Comparison of ENCODE assay signal across 8 mouse cellular contexts in genomic region chr6:51269617-51270016, GRCm38 (mm10).
DNase-seq lines count a peak whose midpoint lies in the region; ATAC-seq lines count a peak whose summit lies in the region.

No protein-coding gene starts in this region.

- no peaks in the 10 kb centered on the region for H3K9me3 ChIP-seq in erythroblast, embryonic 14.5 days (ENCODE audit: control insufficient read depth, low read length)
- H3K9me3 ChIP-seq in heart, embryonic 12.5 days (replicated peaks) = no peaks in the 10 kb centered on the region
- H3K9me3 ChIP-seq in liver, embryonic 13.5 days (replicated peaks) = no peaks in the 10 kb centered on the region

- 18% methylated on average over 10 of the region's 10 CpGs for WGBS in heart, embryonic 12.5 days
- 22% methylated on average over 10 of the region's 10 CpGs for WGBS in liver, embryonic 13.5 days (ENCODE audit: insufficient replicate concordance)

- peak overlapping the region; percentile 76 for H3K4me3 ChIP-seq in erythroblast, embryonic 14.5 days (replicated peaks)
- peak overlapping the region; percentile 72 for H3K4me3 ChIP-seq in heart, embryonic 12.5 days
- peak overlapping the region; percentile 79 for H3K4me3 ChIP-seq in liver, embryonic 13.5 days (replicated peaks)

- no peaks in the 10 kb centered on the region for H3K36me3 ChIP-seq in erythroblast, embryonic 14.5 days (ENCODE audit: control insufficient read depth)
- H3K36me3 ChIP-seq in heart, embryonic 12.5 days = no peaks in the 10 kb centered on the region
- no peaks in the 10 kb centered on the region for H3K36me3 ChIP-seq in liver, embryonic 13.5 days

- DNase-seq in ES-CJ7 (ENCODE audit: low read depth, low spot score) = peak; percentile 6
- DNase-seq in liver, embryonic 13.5 days = no peak
- DNase-seq in left cerebral cortex, postnatal 36 days (ENCODE audit: low spot score in 2 of 2) = no peak
- no peak for DNase-seq in ovary, postnatal 14 days (ENCODE audit: low spot score)
- DNase-seq in cerebellum, adult 11 months = no peak

- H3K27ac ChIP-seq in heart, embryonic 12.5 days (ENCODE audit: poor library complexity, severe bottlenecking) = no peak overlapping the region
- H3K27ac ChIP-seq in liver, embryonic 13.5 days = no peak overlapping the region

- peaks cover 8% of the 10 kb centered on the region for H3K27me3 ChIP-seq in erythroblast, embryonic 14.5 days (ENCODE audit: control insufficient read depth)
- 0 out of 2 replicates have a peak, but pooled peaks cover 4% of the 10 kb centered on the region for H3K27me3 ChIP-seq in heart, embryonic 12.5 days (replicated peaks)
- H3K27me3 ChIP-seq in liver, embryonic 13.5 days = 0 out of 2 replicates have a peak, but pooled peaks cover 5% of the 10 kb centered on the region

- no peak for ATAC-seq in erythroblast, adult 5-6 weeks (replicated peaks; ENCODE audit: low FRiP score, poor library complexity, severe bottlenecking)
- no peak for ATAC-seq in heart, embryonic 12.5 days (ENCODE audit: insufficient number of reproducible peaks, low FRiP score)
- ATAC-seq in liver, embryonic 13.5 days (ENCODE audit: low read depth) = no peak

- peaks cover 18% of the 10 kb centered on the region for H3K4me1 ChIP-seq in erythroblast, embryonic 14.5 days (ENCODE audit: control insufficient read depth)
- H3K4me1 ChIP-seq in heart, embryonic 12.5 days (replicated peaks) = peaks cover 14% of the 10 kb centered on the region
- peaks cover 29% of the 10 kb centered on the region for H3K4me1 ChIP-seq in liver, embryonic 13.5 days (replicated peaks)

- intact Hi-C loops in left cerebral cortex, postnatal 36 days (cut with DNase I) = no loop called here

- H3K4me2 ChIP-seq in heart, embryonic 12.5 days = peak overlapping the region; percentile 89
- H3K4me2 ChIP-seq in liver, embryonic 13.5 days = peak overlapping the region; percentile 97

- H3K9ac ChIP-seq in heart, embryonic 12.5 days = peak overlapping the region; percentile 85
- peak overlapping the region; percentile 84 for H3K9ac ChIP-seq in liver, embryonic 13.5 days
